Mouse (Mus musculus): ENCODE data around the gene Ecsit. TPM values are rescaled to one million over a fixed set of nuclear protein-coding genes. Genes with fewer than 3 reads are reported as not detected.
A peak's percentile ranks its signal among the peaks of the same experiment; 100 is the strongest.

Gene Ecsit
- polyA plus RNA-seq, 1 experiment from 2014 or later: 54.4 TPM

GRCm38 (mm10) chr9:22121545-22121944, 36.3 kb upstream of the Ecsit start:
- ATAC-seq (ENCODE audit: low FRiP score): no peak
- Histone ChIP-seq H3K4me1 (replicated peaks; ENCODE audit: control insufficient read depth, insufficient read depth, low read length) (peaks cover 8% of the 10 kb centered on the region; the same call in 1 of the 2 replicates), H3K27ac (no peak overlapping the region), H3K27me3 (ENCODE audit: control insufficient read depth, insufficient read depth, low read length) (no peaks in the 10 kb centered on the region), H3K4me2 (replicated peaks) (no peak overlapping the region), H3K36me3 (replicated peaks; ENCODE audit: control insufficient read depth, insufficient read depth) (no peaks in the 10 kb centered on the region), H3K4me3 (replicated peaks; ENCODE audit: low read length) (no peak overlapping the region), H3K9me3 (ENCODE audit: control insufficient read depth, low read length) (no peaks in the 10 kb centered on the region), H3K9ac (no peak overlapping the region)
- no peak for DNase-seq (ENCODE audit: low spot score)

- Histone ChIP-seq H3K9me3 (ENCODE audit: control insufficient read depth, low read length) (no peaks in the 10 kb centered on the region), H3K27me3 (ENCODE audit: control insufficient read depth, insufficient read depth, low read length) (no peaks in the 10 kb centered on the region), H3K9ac (no peak overlapping the region), H3K4me3 (replicated peaks; ENCODE audit: low read length) (no peak overlapping the region), H3K36me3 (replicated peaks; ENCODE audit: control insufficient read depth, insufficient read depth) (no peaks in the 10 kb centered on the region), H3K4me2 (replicated peaks) (no peak overlapping the region), H3K27ac (no peak overlapping the region), H3K4me1 (replicated peaks; ENCODE audit: control insufficient read depth, insufficient read depth, low read length) (peaks cover 17% of the 10 kb centered on the region)
- WGBS: 94% methylated on average over 4 of the region's 4 CpGs
- DNase-seq (ENCODE audit: low spot score) (no peak), ATAC-seq (ENCODE audit: low FRiP score) (no peak)
These were observed 34.3 kb upstream of the Ecsit start for GRCm38 (mm10) chr9:22119543-22119942.

GRCm38 (mm10) chr9:22117754-22118456, 32.7 kb upstream of the Ecsit start:
- WGBS: 43% methylated on average over 10 of the region's 10 CpGs
- peak overlapping the region; percentile 48; the same call in 1 of the 2 replicates for H3K27ac ChIP-seq
- H3K4me3 ChIP-seq (replicated peaks; ENCODE audit: low read length): peak overlapping the region; percentile 69
- H3K4me2 ChIP-seq (replicated peaks): peak overlapping the region; percentile 61
- H3K4me1 ChIP-seq (replicated peaks; ENCODE audit: control insufficient read depth, insufficient read depth, low read length): peaks cover 17% of the 10 kb centered on the region
- H3K27me3 ChIP-seq (ENCODE audit: control insufficient read depth, insufficient read depth, low read length): no peaks in the 10 kb centered on the region
- ATAC-seq (ENCODE audit: low FRiP score) (no peak), DNase-seq (ENCODE audit: low spot score) (peak; percentile 73)
- H3K9ac ChIP-seq: peak overlapping the region; percentile 80; the same call in 1 of the 2 replicates
- peaks cover 13% of the 10 kb centered on the region for H3K36me3 ChIP-seq (replicated peaks; ENCODE audit: control insufficient read depth, insufficient read depth)
- no peaks in the 10 kb centered on the region for H3K9me3 ChIP-seq (ENCODE audit: control insufficient read depth, low read length)

GRCm38 (mm10) chr9:22116740-22117426, 31.6 kb upstream of the Ecsit start, which contains the start of gene Elof1:
Gene Elof1, minus strand, starts transcription at chr9:22117172.
- H3K9me3 ChIP-seq (ENCODE audit: control insufficient read depth, low read length): no peaks in the 10 kb centered on the region
- peaks cover 17% of the 10 kb centered on the region for H3K4me1 ChIP-seq (replicated peaks; ENCODE audit: control insufficient read depth, insufficient read depth, low read length)
- H3K9ac ChIP-seq: peak within 1 kb of the TSS; percentile 80
- DNase-seq (ENCODE audit: low spot score) (peak; percentile 96), ATAC-seq (ENCODE audit: low FRiP score) (peak; percentile 96)
- H3K36me3 ChIP-seq (replicated peaks; ENCODE audit: control insufficient read depth, insufficient read depth): peaks cover 23% of the 10 kb centered on the region
- no peaks in the 10 kb centered on the region for H3K27me3 ChIP-seq (ENCODE audit: control insufficient read depth, insufficient read depth, low read length)
- H3K27ac ChIP-seq: peak within 1 kb of the TSS; percentile 51; the same call in 1 of the 2 replicates
- H3K4me2 ChIP-seq (replicated peaks): peak within 1 kb of the TSS; percentile 61
- WGBS: 0% methylated on average over 52 of the region's 52 CpGs
- peak within 1 kb of the TSS; percentile 69 for H3K4me3 ChIP-seq (replicated peaks; ENCODE audit: low read length)

- H3K9ac ChIP-seq: peak overlapping the region; percentile 80
- no peak for ATAC-seq (ENCODE audit: low FRiP score)
- H3K9me3 ChIP-seq (ENCODE audit: control insufficient read depth, low read length): no peaks in the 10 kb centered on the region
- H3K4me2 ChIP-seq (replicated peaks): peak overlapping the region; percentile 61
- H3K4me3 ChIP-seq (replicated peaks; ENCODE audit: low read length): peak overlapping the region; percentile 69
- H3K27ac ChIP-seq: no peak overlapping the region
- no peak for DNase-seq (ENCODE audit: low spot score)
- H3K36me3 ChIP-seq (replicated peaks; ENCODE audit: control insufficient read depth, insufficient read depth): peaks cover 31% of the 10 kb centered on the region
- no peaks in the 10 kb centered on the region for H3K27me3 ChIP-seq (ENCODE audit: control insufficient read depth, insufficient read depth, low read length)
- 10% methylated on average over 15 of the region's 15 CpGs for WGBS
- H3K4me1 ChIP-seq (replicated peaks; ENCODE audit: control insufficient read depth, insufficient read depth, low read length): peaks cover 17% of the 10 kb centered on the region
These were observed 30.8 kb upstream of the Ecsit start for GRCm38 (mm10) chr9:22116086-22116485.

- H3K4me2 ChIP-seq (replicated peaks): peak overlapping the region; percentile 61
- no peak overlapping the region for H3K27ac ChIP-seq
- no peaks in the 10 kb centered on the region for H3K27me3 ChIP-seq (ENCODE audit: control insufficient read depth, insufficient read depth, low read length)
- DNase-seq (ENCODE audit: low spot score) (no peak), ATAC-seq (ENCODE audit: low FRiP score) (no peak)
- H3K36me3 ChIP-seq (replicated peaks; ENCODE audit: control insufficient read depth, insufficient read depth): peaks cover 35% of the 10 kb centered on the region
- WGBS: 80% methylated on average over 4 of the region's 4 CpGs
- H3K4me1 ChIP-seq (replicated peaks; ENCODE audit: control insufficient read depth, insufficient read depth, low read length): peaks cover 17% of the 10 kb centered on the region
- H3K4me3 ChIP-seq (replicated peaks; ENCODE audit: low read length): peak overlapping the region; percentile 69
- H3K9ac ChIP-seq: peak overlapping the region; percentile 80
- no peaks in the 10 kb centered on the region for H3K9me3 ChIP-seq (ENCODE audit: control insufficient read depth, low read length)
These were observed 30.4 kb upstream of the Ecsit start for GRCm38 (mm10) chr9:22115635-22116034.

- no peak for ATAC-seq (ENCODE audit: low FRiP score)
- no peaks in the 10 kb centered on the region for H3K4me1 ChIP-seq (replicated peaks; ENCODE audit: control insufficient read depth, insufficient read depth, low read length)
- no peak overlapping the region for H3K4me3 ChIP-seq (replicated peaks; ENCODE audit: low read length)
- H3K36me3 ChIP-seq (replicated peaks; ENCODE audit: control insufficient read depth, insufficient read depth): peaks cover 32% of the 10 kb centered on the region
- 82% methylated on average over 9 of the region's 9 CpGs for WGBS
- no peak overlapping the region for H3K4me2 ChIP-seq (replicated peaks)
- H3K9ac ChIP-seq: no peak overlapping the region
- no peaks in the 10 kb centered on the region for H3K9me3 ChIP-seq (ENCODE audit: control insufficient read depth, low read length)
- no peak for DNase-seq (ENCODE audit: low spot score)
- no peaks in the 10 kb centered on the region for H3K27me3 ChIP-seq (ENCODE audit: control insufficient read depth, insufficient read depth, low read length)
- no peak overlapping the region for H3K27ac ChIP-seq
These were observed 23.0 kb upstream of the Ecsit start for GRCm38 (mm10) chr9:22108194-22108593.

GRCm38 (mm10) chr9:22099922-22100321, 14.7 kb upstream of the Ecsit start:
- DNase-seq (ENCODE audit: low spot score) (no peak), ATAC-seq (ENCODE audit: low FRiP score) (no peak)
- no peaks in the 10 kb centered on the region for H3K9me3 ChIP-seq (ENCODE audit: control insufficient read depth, low read length)
- H3K4me2 ChIP-seq (replicated peaks): no peak overlapping the region
- 3% methylated on average over 18 of the region's 18 CpGs for WGBS
- H3K4me3 ChIP-seq (replicated peaks; ENCODE audit: low read length): no peak overlapping the region
- peaks cover 35% of the 10 kb centered on the region for H3K27me3 ChIP-seq (ENCODE audit: control insufficient read depth, insufficient read depth, low read length)
- H3K9ac ChIP-seq: no peak overlapping the region
- no peaks in the 10 kb centered on the region for H3K36me3 ChIP-seq (replicated peaks; ENCODE audit: control insufficient read depth, insufficient read depth)
- H3K4me1 ChIP-seq (replicated peaks; ENCODE audit: control insufficient read depth, insufficient read depth, low read length): 0 out of 2 replicates have a peak, but pooled peaks cover 3% of the 10 kb centered on the region
- no peak overlapping the region for H3K27ac ChIP-seq

GRCm38 (mm10) chr9:22098993-22099696, 13.9 kb upstream of the Ecsit start, which contains the start of gene Cnn1:
Gene Cnn1, plus strand, starts transcription at chr9:22099216.
- ATAC-seq (ENCODE audit: low FRiP score): no peak
- no peak within 1 kb of the TSS for H3K4me3 ChIP-seq (replicated peaks; ENCODE audit: low read length)
- H3K36me3 ChIP-seq (replicated peaks; ENCODE audit: control insufficient read depth, insufficient read depth): no peaks in the 10 kb centered on the region
- WGBS: 13% methylated on average over 14 of the region's 14 CpGs
- H3K4me1 ChIP-seq (replicated peaks; ENCODE audit: control insufficient read depth, insufficient read depth, low read length): 0 out of 2 replicates have a peak, but pooled peaks cover 3% of the 10 kb centered on the region
- H3K27me3 ChIP-seq (ENCODE audit: control insufficient read depth, insufficient read depth, low read length): peaks cover 35% of the 10 kb centered on the region
- no peaks in the 10 kb centered on the region for H3K9me3 ChIP-seq (ENCODE audit: control insufficient read depth, low read length)
- no peak within 1 kb of the TSS for H3K27ac ChIP-seq
- H3K9ac ChIP-seq: no peak within 1 kb of the TSS
- no peak within 1 kb of the TSS for H3K4me2 ChIP-seq (replicated peaks)
- DNase-seq (ENCODE audit: low spot score): no peak
